Mouse (Mus musculus): ENCODE results near the gene Gm10912.
"Not testable (repeated sequence)": the region's sequence is repeated elsewhere in the genome, so short reads cannot be mapped to it uniquely, and the experiment has no call there.

GRCm38 (mm10) chr2:104078285-104078684, 12.7 kb downstream of the Gm10912 start:
- not testable (repeated sequence) for TF ChIP-seq POLR2A (IDR thresholded peaks at IDR 0.05; ENCODE audit: low read depth, low read length); CTCF (IDR thresholded peaks at IDR 0.05; ENCODE audit: borderline replicate concordance, insufficient read depth, low read length)
